Mouse (Mus musculus) subcutaneous adipose tissue, adult 2 months (tissue): ENCODE results near the gene Mmp11. TPM values are rescaled to one million over a fixed set of nuclear protein-coding genes. Genes with fewer than 3 reads are reported as not detected.

ENCODE experiments used
- polyA plus RNA-seq: library from polyadenylated mRNA; depleted of rRNA; stranded (reverse); fragments of >200 nt; gene quantifications from 2 replicates; pipeline ENCODE4 v1.2.3, GENCODE M21; 2012; ENCODE audit warnings: low replicate concordance; rRNA removed

Mmp11 gene
- polyA plus RNA-seq, result 59.5 and 159 TPM in 2 replicates

DNA sequence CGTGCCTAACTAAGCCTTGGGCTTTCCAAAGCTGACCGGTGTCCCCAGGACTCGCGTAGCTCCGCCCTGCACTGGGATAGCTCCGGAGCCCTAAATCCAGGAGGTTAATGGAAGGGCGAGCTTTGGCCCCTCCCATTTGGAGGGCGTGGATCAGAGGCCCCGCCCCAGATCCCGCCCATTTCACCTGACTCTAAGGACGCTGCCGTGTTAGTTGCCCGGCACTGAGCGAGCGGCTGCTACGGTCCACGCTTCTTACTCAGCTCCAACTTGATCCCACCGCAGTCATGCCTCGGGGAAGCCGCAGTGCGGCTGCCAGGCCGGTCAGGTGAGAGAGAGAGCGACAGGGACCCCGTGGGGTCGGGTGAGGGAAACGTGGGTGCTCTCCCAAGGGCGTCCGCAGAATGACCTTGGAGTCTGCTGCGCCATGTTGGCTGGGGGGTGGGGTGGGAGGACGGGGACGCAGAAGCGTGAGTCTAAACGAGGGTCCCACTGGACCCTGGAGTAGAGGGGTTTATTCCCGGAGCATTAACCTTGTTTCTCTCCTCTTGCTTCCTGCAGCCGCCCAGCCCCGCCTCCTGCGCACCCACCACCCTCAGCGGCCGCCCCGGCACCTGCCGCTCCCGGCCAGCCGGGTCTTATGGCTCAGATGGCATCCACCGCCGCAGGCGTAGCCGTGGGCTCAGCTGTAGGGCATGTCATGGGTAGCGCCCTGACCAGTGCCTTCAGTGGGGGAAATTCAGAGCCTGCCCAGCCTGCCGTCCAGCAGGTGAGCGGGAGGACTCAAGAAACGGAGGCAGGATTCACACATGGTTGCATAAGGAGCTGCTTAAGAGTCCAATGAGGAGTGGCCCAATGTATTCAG lies at the start of gene Mmp11:
Gene Mmp11 (minus strand): TSS at position 817 of the 862 bp plus-strand sequence.

DNA sequence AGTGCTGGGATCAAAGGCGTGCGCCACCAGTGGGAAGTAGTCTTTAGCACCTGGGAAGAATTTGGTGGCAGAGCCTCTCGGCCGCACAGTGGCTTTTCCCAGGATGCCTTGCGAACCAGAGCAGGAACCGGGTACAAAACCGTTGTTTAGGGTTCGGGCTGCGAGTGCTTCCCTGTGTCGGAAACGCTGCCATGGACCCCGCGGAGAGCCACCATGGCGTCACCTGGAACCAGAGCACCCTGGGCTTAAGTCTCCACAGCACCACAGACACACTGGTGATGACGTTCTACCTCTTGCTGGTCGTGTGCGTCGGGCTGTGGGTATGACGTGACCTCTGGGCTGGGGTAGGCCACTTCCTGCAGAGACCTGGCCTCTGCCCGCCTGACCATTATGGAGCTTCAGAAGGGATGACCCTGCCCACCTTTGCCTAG lies 18.1 kb upstream of the Mmp11 start, which contains the start of gene Gm5134:
Gene Gm5134 (plus strand): TSS at position 134 of the 431 bp plus-strand sequence.

DNA sequence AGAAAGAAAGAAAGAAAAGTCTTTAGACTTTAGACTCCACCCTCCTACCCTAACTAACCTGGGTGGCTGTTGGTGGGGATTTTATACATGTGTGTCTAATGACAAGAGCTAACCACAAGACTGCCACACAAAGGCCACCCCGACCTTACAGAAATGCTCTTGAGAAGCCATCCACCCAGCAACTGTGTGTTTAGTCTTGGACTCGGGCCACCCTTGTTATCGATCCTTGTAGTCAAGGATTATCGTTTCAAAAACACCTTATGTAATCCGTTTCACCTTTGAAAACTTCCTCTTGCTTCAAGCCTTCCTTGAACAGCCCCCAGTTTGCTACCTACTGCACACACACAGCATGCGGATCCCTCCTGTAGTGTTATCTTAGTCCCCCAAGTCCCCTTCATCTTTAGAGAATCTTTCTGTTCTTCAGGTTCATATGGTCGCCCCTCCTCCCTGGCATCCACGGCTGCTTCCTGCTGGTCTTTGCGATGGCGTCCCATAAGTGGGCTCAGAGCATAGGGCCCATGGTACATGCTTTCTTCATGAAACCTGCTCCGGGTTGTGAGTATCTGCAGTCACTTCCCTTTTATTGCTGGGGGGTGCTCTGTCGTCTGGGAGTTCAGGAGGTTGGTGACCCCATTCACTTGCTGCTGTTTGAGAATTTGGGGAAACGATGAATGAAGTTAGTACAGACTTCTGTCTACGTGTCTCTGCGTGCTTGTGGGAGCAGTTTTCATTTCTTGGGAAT lies 6.6 kb upstream of the Mmp11 start, which contains the start of gene Vpreb3:
Gene Vpreb3 (plus strand): TSS at position 322 of the 742 bp plus-strand sequence.

DNA sequence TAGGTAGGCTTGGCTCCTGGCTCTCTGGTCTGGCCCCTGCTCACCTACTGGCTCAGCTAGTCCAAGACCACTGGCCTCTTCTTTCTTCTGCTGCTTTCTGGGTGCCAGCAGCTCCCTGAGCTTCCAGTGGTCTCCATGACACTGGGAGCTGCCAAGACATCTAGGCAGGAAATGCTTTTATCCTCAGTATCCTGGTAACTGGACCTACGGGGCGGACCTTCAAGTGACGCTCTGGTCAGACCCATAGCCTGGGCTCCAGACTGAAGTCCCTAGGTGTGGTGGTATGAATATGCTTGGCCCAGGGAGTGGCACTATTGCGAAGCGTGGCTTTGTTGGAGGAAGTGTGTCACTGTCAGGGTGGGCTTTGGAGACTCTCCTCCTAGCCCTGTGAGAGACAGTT lies 4.2 kb upstream of the Mmp11 start, which contains the start of gene Gm867:
Gene Gm867 (minus strand): TSS at position 153 of the 400 bp plus-strand sequence.

DNA sequence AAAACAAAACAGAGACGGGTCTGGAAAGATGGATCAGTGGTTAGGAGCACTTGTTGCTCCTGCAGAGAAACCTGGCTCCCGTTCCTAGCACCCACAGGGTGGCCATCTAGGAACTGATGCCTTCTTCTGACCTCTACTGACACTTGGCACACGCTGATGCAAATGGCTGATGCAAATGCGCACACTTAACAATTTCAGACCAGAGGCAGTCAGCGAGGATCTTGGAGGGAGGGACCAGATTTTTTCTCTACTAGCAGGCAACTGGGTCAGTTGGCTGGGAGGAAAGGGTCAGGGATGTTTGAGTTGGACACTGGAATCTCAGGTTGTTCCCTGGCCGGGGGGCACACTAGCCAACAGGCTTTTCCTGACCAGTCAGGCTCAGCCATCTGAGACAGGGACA lies 3.4 kb downstream of the Mmp11 start, which contains the start of gene Chchd10:
Gene Chchd10 (plus strand): TSS at position 240 of the 400 bp plus-strand sequence.

DNA sequence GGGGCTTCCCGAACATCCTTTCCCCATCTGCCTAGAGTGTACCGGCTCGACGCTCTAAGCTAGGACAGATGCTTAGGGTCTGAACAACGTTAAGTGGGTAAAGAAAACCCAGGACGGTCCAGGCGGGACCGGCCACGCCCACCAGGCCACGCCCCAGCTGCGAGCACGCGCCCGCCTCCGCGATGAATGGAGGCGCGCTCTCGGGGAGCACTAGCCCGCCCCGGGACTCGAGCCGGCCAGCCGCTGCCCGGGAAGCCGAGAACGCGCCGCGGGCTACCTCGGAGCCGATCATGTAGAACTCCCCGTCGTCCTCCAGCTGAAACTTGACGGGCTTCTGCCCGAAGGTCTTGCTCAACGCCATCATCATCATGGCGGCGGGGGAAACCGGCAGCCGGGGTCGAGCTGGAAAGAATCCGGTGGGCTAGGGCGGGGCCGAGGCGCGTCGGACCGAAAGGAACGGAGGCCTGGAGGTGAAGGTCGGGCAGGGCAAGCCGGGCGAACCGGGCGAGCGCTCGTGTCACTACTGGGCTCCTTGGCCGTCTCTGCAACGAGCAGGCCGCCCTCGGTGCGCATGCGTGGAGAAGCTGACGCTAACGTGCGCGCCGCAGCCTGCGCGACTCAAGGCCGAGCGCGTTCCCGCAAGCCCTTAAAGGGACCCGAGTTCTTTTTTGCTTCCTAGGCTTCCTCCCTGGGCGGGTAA lies 15.1 kb downstream of the Mmp11 start, which contains the start of gene Smarcb1:
Gene Smarcb1 (minus strand): TSS at position 592 of the 700 bp plus-strand sequence.

DNA sequence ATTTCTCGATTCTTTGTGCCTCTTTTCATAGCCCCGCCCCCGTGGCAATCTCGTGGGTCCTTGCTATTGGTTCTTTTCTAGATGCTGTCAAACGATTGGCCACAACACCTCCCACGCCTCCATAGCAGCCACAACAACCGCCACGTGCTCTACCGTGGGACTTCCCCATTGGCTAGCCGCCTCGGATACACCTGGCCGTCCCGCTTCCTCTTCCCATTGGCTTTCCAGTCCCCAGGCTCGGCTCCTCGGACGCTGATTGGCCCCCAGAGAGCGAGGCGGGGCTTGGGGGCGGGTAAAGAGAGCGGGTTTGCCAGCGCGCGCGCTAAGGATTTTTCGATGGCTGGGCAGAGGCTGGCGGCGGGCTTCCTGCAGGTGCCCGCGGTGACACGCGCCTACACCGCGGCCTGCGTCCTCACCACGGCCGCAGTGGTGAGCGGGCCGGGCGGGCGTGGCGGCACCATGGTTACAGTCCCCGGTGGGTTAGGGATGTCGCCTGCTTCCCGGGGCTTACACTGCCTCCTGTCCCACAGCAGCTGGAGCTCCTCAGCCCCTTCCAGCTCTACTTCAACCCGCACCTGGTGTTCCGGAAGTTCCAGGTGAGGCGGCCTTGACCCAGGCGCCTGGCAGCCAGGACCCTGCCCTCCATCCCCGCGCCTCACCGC lies 43.1 kb downstream of the Mmp11 start, which contains the start of gene Derl3:
Gene Derl3 (plus strand): TSS at position 325 of the 662 bp plus-strand sequence.

Other genes with a start within 250 kb of the Mmp11 start
- gene Cabin1, start 172.2 kb downstream of the Mmp11 start, polyA plus RNA-seq, result 33.4 and 65.4 TPM in 2 replicates
- 98.3 and 207 TPM in 2 replicates for gene Ddt, start 163.1 kb downstream of the Mmp11 start, polyA plus RNA-seq
- gene Gm20441, start 155.5 kb downstream of the Mmp11 start, polyA plus RNA-seq, result 0.21 and 0.37 TPM in 2 replicates
- gene Gstt3, start 155.1 kb downstream of the Mmp11 start, polyA plus RNA-seq, result 27.3 and 28.0 TPM in 2 replicates
- gene Gstt1, start 137.9 kb downstream of the Mmp11 start, polyA plus RNA-seq, result 113 and 180 TPM in 2 replicates
- gene Gstt4, start 114.0 kb downstream of the Mmp11 start, polyA plus RNA-seq, result 0.17 TPM in 1 of 2 replicates, not detected in the other
- 163 and 231 TPM in 2 replicates for gene Gstt2, start 99.1 kb downstream of the Mmp11 start, polyA plus RNA-seq
- 463 and 1,518 TPM in 2 replicates for gene Mif, start 76.3 kb downstream of the Mmp11 start, polyA plus RNA-seq
- gene Derl3, start 43.1 kb downstream of the Mmp11 start, polyA plus RNA-seq, result 5.6 and 9.5 TPM in 2 replicates
- gene Smarcb1, start 14.9 kb downstream of the Mmp11 start, polyA plus RNA-seq, result 49.5 and 67.8 TPM in 2 replicates
- 285 and 313 TPM in 2 replicates for gene Chchd10, start 3.4 kb downstream of the Mmp11 start, polyA plus RNA-seq
- gene Gm867, start 4.2 kb upstream of the Mmp11 start, polyA plus RNA-seq, result 0.54 and 0.87 TPM in 2 replicates
- gene Vpreb3, start 6.6 kb upstream of the Mmp11 start, polyA plus RNA-seq, result 0.40 and 1.9 TPM in 2 replicates
- 0.10 TPM in 1 of 2 replicates, not detected in the other for gene Gm5134, start 18.0 kb upstream of the Mmp11 start, polyA plus RNA-seq
- 4.9 and 8.6 TPM in 2 replicates for gene Zfp280b, start 96.2 kb upstream of the Mmp11 start, polyA plus RNA-seq
- gene Slc5a4b, start 174.5 kb upstream of the Mmp11 start, polyA plus RNA-seq, result not detected in 2 replicates
- not detected in 2 replicates for gene Slc5a4a, start 211.0 kb upstream of the Mmp11 start, polyA plus RNA-seq